Mouse (Mus musculus) stomach, postnatal 0 days (tissue): ENCODE data around the gene Dmrtc2. TPM values are rescaled to one million over a fixed set of nuclear protein-coding genes. Genes with fewer than 3 reads are reported as not detected.

Source experiments
- ATAC-seq: fragments of 200-750 bp; cut with Nextera tagmentation; 2 replicates; pipeline ENCODE4 v1.8.0; 2017; ENCODE audit not compliant: low FRiP score, low TSS enrichment
- DNase-seq: peaks from one replicate; pipeline ENCODE4 v3.0.0-alpha.2; 2016; ENCODE audit warnings: low spot score
- H3K27ac ChIP-seq: fragments of 300-500 bp; sonication (generic); replicated peaks from 2 replicates; pipeline ENCODE4 v1.5.1; 2014; ENCODE audit warnings: mild to moderate bottlenecking, control low read depth
- H3K27me3 ChIP-seq: fragments of 300-500 bp; sonication (generic); 2 replicates; pipeline ENCODE4 v1.6.1; 2014; ENCODE audit warnings: low read length; ENCODE audit not compliant: control insufficient read depth, insufficient read depth
- H3K36me3 ChIP-seq: fragments of 300-500 bp; sonication (generic); 2 replicates; pipeline ENCODE4 v1.6.1; 2014; ENCODE audit warnings: low read length, mixed read lengths; ENCODE audit not compliant: control insufficient read depth, insufficient read depth
- H3K4me1 ChIP-seq: fragments of 300-500 bp; sonication (generic); replicated peaks from 2 replicates; pipeline ENCODE4 v1.6.1; 2014; ENCODE audit warnings: antibody characterized with exemption; ENCODE audit not compliant: control insufficient read depth, insufficient read depth
- H3K4me2 ChIP-seq: fragments of 300-500 bp; sonication (generic); replicated peaks from 2 replicates; pipeline ENCODE4 v1.6.1; 2014; ENCODE audit warnings: low read depth, mild to moderate bottlenecking, control low read depth, moderate library complexity
- H3K4me3 ChIP-seq: fragments of 300-500 bp; sonication (generic); 2 replicates; pipeline ENCODE4 v1.5.1; 2014; ENCODE audit warnings: low read depth, low read length, control low read depth
- H3K9ac ChIP-seq: fragments of 300-500 bp; sonication (generic); 2 replicates; pipeline ENCODE4 v1.6.1; 2014; ENCODE audit warnings: mild to moderate bottlenecking, low read length, control low read depth, mixed read lengths
- H3K9me3 ChIP-seq: fragments of 300-500 bp; sonication (generic); 2 replicates; pipeline ENCODE4 v1.6.1; 2016; ENCODE audit warnings: low read length; ENCODE audit not compliant: control insufficient read depth
- CTCF ChIP-seq: IDR thresholded peaks from 2 replicates; pipeline ENCODE4 v1.5.1; 2016; ENCODE audit warnings: antibody characterized with exemption, low read depth, mild to moderate bottlenecking, moderate library complexity
- EP300 ChIP-seq: optimal IDR thresholded peaks from 2 replicates; pipeline ENCODE3; 2016; ENCODE audit warnings: antibody characterized with exemption
- WGBS: fragments of 180-500 bp; shearing (Covaris S2); extraction: QIAGEN DNeasy Blood & Tissue Kit; methylation state at CpG from one replicate; pipeline ENCODE4 v1.1.7; 2014; 5-methylcytosine and 5-hydroxymethylcytosine counted together
- polyA plus RNA-seq: library from polyadenylated mRNA; unstranded; fragments of >200 nt; fragmentation: Nextera tagmentation; extraction: Ambion mirVana; gene quantifications from 2 replicates; pipeline ENCODE4 v1.2.1, GENCODE M21; 2015

The Dmrtc2 gene
- polyA plus RNA-seq, 1 experiment from 2014 or later, result not detected

- Histone ChIP-seq H3K4me3 (no peak overlapping the region), H3K27me3 (no peaks in the 10 kb centered on the region), H3K4me2 (no peak overlapping the region), H3K4me1 (no peaks in the 10 kb centered on the region; the same call in 1 of the 2 replicates), H3K27ac (no peak overlapping the region), H3K9me3 (no peaks in the 10 kb centered on the region), H3K36me3 (peaks cover 12% of the 10 kb centered on the region; the same call in 1 of the 2 replicates), H3K9ac (no peak overlapping the region)
- WGBS, result 20% methylated on average over 6 of the region's 6 CpGs
- TF ChIP-seq EP300 (no peak), CTCF (peak; percentile 26)
- no peak for ATAC-seq
- peak; percentile 45 for DNase-seq
Observed at GRCm38 (mm10) chr7:24906551-24906950, 36.7 kb downstream of the Dmrtc2 start.

- WGBS, result 30% methylated on average over 13 of the region's 13 CpGs
- H3K4me2 ChIP-seq, result 0 out of 2 replicates have a peak overlapping the region, but pooled peaks have one; percentile 23
- peak overlapping the region; percentile 24; the same call in 1 of the 2 replicates for H3K27ac ChIP-seq
- TF ChIP-seq CTCF (peak; percentile 55), EP300 (no peak)
- no peak overlapping the region for H3K4me3 ChIP-seq
- peak; percentile 36; the same call in 1 of the 2 replicates for ATAC-seq
- DNase-seq, result peak; percentile 86
- H3K9me3 ChIP-seq, result no peaks in the 10 kb centered on the region
- no peaks in the 10 kb centered on the region for H3K27me3 ChIP-seq
- H3K4me1 ChIP-seq, result no peaks in the 10 kb centered on the region; the same call in 1 of the 2 replicates
- peaks cover 12% of the 10 kb centered on the region; the same call in 1 of the 2 replicates for H3K36me3 ChIP-seq
- peak overlapping the region; percentile 13; the same call in 1 of the 2 replicates for H3K9ac ChIP-seq
Observed at GRCm38 (mm10) chr7:24907211-24907748, 37.4 kb downstream of the Dmrtc2 start.

- Histone ChIP-seq H3K9ac (no peak overlapping the region), H3K4me1 (no peaks in the 10 kb centered on the region), H3K4me3 (no peak overlapping the region), H3K9me3 (no peaks in the 10 kb centered on the region), H3K36me3 (peaks cover 19% of the 10 kb centered on the region), H3K4me2 (no peak overlapping the region), H3K27me3 (no peaks in the 10 kb centered on the region), H3K27ac (no peak overlapping the region)
- no peak for TF ChIP-seq EP300
- no peak for TF ChIP-seq CTCF
- no peak for ATAC-seq
- WGBS, result 89% methylated on average over 14 of the region's 14 CpGs
- DNase-seq, result no peak
Observed at GRCm38 (mm10) chr7:24912480-24912879, 42.6 kb downstream of the Dmrtc2 start.

GRCm38 (mm10) chr7:24918763-24919323 is 49.0 kb downstream of the Dmrtc2 start:
- 95% methylated on average over 20 of the region's 20 CpGs for WGBS
- H3K9me3 ChIP-seq, result no peaks in the 10 kb centered on the region
- no peak overlapping the region for H3K4me2 ChIP-seq
- no peak overlapping the region for H3K9ac ChIP-seq
- peak; percentile 49; the same call in 1 of the 2 replicates for ATAC-seq
- H3K27ac ChIP-seq, result no peak overlapping the region
- H3K27me3 ChIP-seq, result no peaks in the 10 kb centered on the region
- DNase-seq, result no peak
- peaks cover 47% of the 10 kb centered on the region for H3K36me3 ChIP-seq
- TF ChIP-seq CTCF (no peak), EP300 (no peak)
- H3K4me3 ChIP-seq, result no peak overlapping the region
- no peaks in the 10 kb centered on the region for H3K4me1 ChIP-seq

GRCm38 (mm10) chr7:24919728-24920127 is 49.9 kb downstream of the Dmrtc2 start:
- Histone ChIP-seq H3K27me3 (no peaks in the 10 kb centered on the region), H3K27ac (no peak overlapping the region), H3K4me3 (no peak overlapping the region), H3K36me3 (peaks cover 54% of the 10 kb centered on the region), H3K4me2 (no peak overlapping the region), H3K9ac (no peak overlapping the region), H3K9me3 (no peaks in the 10 kb centered on the region), H3K4me1 (no peaks in the 10 kb centered on the region)
- 90% methylated on average over 9 of the region's 9 CpGs for WGBS
- ATAC-seq (no peak), DNase-seq (no peak)
- TF ChIP-seq EP300 (no peak), CTCF (no peak)

Other genes starting within 250 kb of the Dmrtc2 start
- gene Lypd3, start 233.5 kb upstream of the Dmrtc2 start, polyA plus RNA-seq, result 277 and 306 TPM in 2 replicates
- 0.15 TPM in 1 of 2 replicates, not detected in the other for gene Tex101, start 193.4 kb upstream of the Dmrtc2 start, polyA plus RNA-seq
- gene BC049730, start 160.8 kb upstream of the Dmrtc2 start, polyA plus RNA-seq, result not detected in 2 replicates
- not detected in 2 replicates for gene Gm4763, start 143.1 kb upstream of the Dmrtc2 start, polyA plus RNA-seq
- gene Cd177, start 109.7 kb upstream of the Dmrtc2 start, polyA plus RNA-seq, result 12.2 and 12.3 TPM in 2 replicates
- gene Ceacam10, start 92.9 kb upstream of the Dmrtc2 start, polyA plus RNA-seq, result 2.3 and 2.7 TPM in 2 replicates
- gene Gm9844, start 7.8 kb upstream of the Dmrtc2 start, polyA plus RNA-seq, result 10.4 and 15.8 TPM in 2 replicates
- not detected in 2 replicates for gene Lypd4, start 116 bp upstream of the Dmrtc2 start, polyA plus RNA-seq
- gene Rps19, start 14.3 kb downstream of the Dmrtc2 start, polyA plus RNA-seq, result 2,060 and 2,085 TPM in 2 replicates
- gene Cd79a, start 27.3 kb downstream of the Dmrtc2 start, polyA plus RNA-seq, result 0.25 and 0.44 TPM in 2 replicates
- gene Arhgef1, start 32.9 kb downstream of the Dmrtc2 start, polyA plus RNA-seq, result 45.2 and 49.9 TPM in 2 replicates
- gene Gm4881, start 74.4 kb downstream of the Dmrtc2 start, polyA plus RNA-seq, result not detected in 2 replicates
- gene Rabac1, start 102.7 kb downstream of the Dmrtc2 start, polyA plus RNA-seq, result 290 and 293 TPM in 2 replicates
- gene Atp1a3, start 135.9 kb downstream of the Dmrtc2 start, polyA plus RNA-seq, result 1.6 and 2.4 TPM in 2 replicates
- gene Grik5, start 202.3 kb downstream of the Dmrtc2 start, polyA plus RNA-seq, result 1.7 and 2.2 TPM in 2 replicates
- gene Zfp574, start 202.5 kb downstream of the Dmrtc2 start, polyA plus RNA-seq, result 12.1 and 12.9 TPM in 2 replicates